Mouse (Mus musculus) bone marrow macrophage, adult 2 months (primary cell): ENCODE measurements around the gene Rhbdf2.

Source experiments
- CTCF ChIP-seq: IDR thresholded peaks from 2 replicates; pipeline ENCODE4 v1.5.1; 2012; ENCODE audit warnings: low read depth, mild to moderate bottlenecking, low read length, moderate library complexity
- POLR2A ChIP-seq: IDR thresholded peaks from 2 replicates; pipeline ENCODE4 v1.6.1; 2012; ENCODE audit warnings: mild to moderate bottlenecking, low read depth, low read length, borderline replicate concordance

GRCm38 (mm10) chr11:116579280-116579679 lies 47.5 kb downstream of the Rhbdf2 start:
- TF ChIP-seq CTCF (no peak), POLR2A (no peak)
